In the genomic region with DNA sequence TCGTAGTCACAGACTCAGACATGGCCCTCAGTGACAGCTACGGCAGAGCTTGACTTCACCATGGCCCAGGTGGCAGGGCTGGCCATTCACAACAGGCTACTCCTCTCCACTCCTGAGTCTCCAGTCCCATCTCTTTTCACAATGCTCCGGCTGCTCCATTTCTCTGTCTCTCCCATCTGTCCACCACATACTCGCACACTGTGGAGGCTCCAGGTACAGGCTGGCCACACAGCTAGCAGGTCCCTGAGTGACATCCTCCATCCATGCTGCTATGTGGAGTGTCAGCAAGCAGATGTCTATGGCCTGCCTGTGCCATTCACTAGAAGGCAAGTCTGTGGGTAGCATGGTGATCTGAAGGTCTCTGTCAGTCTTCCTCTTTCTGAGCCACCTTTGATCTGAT, we compare ENCODE assay signal across 26 mouse cellular contexts. TPM values are rescaled to one million over a fixed set of nuclear protein-coding genes. Genes with fewer than 3 reads are reported as not detected.
DNase-seq lines count a peak whose midpoint lies in the region; TF ChIP-seq lines count a peak whose summit lies in the region.
"Had no signal": no experiment of that assay in that cellular context is flagged by ENCODE, and none has a peak within 500 bp of the region (broad histone marks: within the 10 kb centered on the region; RNA-seq: fewer than 3 reads in every experiment).

No protein-coding gene starts in this region.

- no peaks in the 10 kb centered on the region for H3K27me3 ChIP-seq in cerebellum, adult 2 months (ENCODE audit: control insufficient read depth, insufficient read depth, low read length)
- H3K27me3 ChIP-seq: CH12.LX; embryonic facial prominence, embryonic 15.5 days; forebrain, embryonic 12.5 days; heart, embryonic 13.5 days; kidney, embryonic 15.5 days; limb, embryonic 12.5 days; neural tube, embryonic 13.5 days; Patski had no signal

- peaks cover 10% of the 10 kb centered on the region for H3K4me1 ChIP-seq in cerebellum, adult 2 months (ENCODE audit: control insufficient read depth, insufficient read depth, low read length)
- H3K4me1 ChIP-seq: embryonic facial prominence, embryonic 10.5 days; embryonic facial prominence, embryonic 15.5 days; forebrain, embryonic 12.5 days; kidney, embryonic 15.5 days; limb, embryonic 12.5 days had no signal

- no peak overlapping the region for H3K4me3 ChIP-seq in cerebellum, adult 2 months (replicated peaks; ENCODE audit: insufficient read depth, low read depth, low read length)
- H3K4me3 ChIP-seq: embryonic facial prominence, embryonic 10.5 days; embryonic facial prominence, embryonic 15.5 days; forebrain, embryonic 12.5 days; heart, embryonic 13.5 days; kidney, embryonic 15.5 days; layer of hippocampus, adult 2 months; limb, embryonic 12.5 days; neural tube, embryonic 13.5 days had no signal

- intact Hi-C loops in left cerebral cortex, postnatal 4 days (cut with DNase I): loop anchor here (10.0 kb wide), 1 partner anchor 1962 kb away; no protein-coding TSS in a partner anchor
- intact Hi-C loops in left cerebral cortex, postnatal 10 days (cut with DNase I): no loop called here
- intact Hi-C loops in heart, postnatal 10 days (cut with DNase I): no loop called here

- WGBS in cerebellum, adult 2 months: 19% methylated on average over 4 of the region's 4 CpGs

- no peak for TF ChIP-seq POLR2A in cerebellum, adult 2 months (IDR thresholded peaks at IDR 0.05; ENCODE audit: borderline replicate concordance, insufficient read depth, low read length)

- TF ChIP-seq CTCF in cerebellum, adult 2 months (IDR thresholded peaks at IDR 0.05; ENCODE audit: borderline replicate concordance, insufficient read depth, low read depth, low read length): no peak

- DNase-seq in left cerebral cortex, postnatal 4 days: peak; percentile 14
- DNase-seq in left cerebral cortex, postnatal 10 days (ENCODE audit: extremely low spot score in 1 of 2, low spot score in 2 of 2): no peak
- peak; percentile 43 for DNase-seq in brain, adult 2 months (ENCODE audit: low read depth, low spot score)
- DNase-seq in cerebellum, adult 2 months: peak; percentile 32 to 40
- DNase-seq in cerebellum, postnatal 14 days: peak; percentile 22 to 25
- no peak for DNase-seq in heart, postnatal 10 days
- no peak for DNase-seq in embryo, embryonic 11 days
- no peak for DNase-seq in urinary bladder, postnatal 14 days (ENCODE audit: low spot score)
- DNase-seq: adrenal gland, postnatal 10 days; forebrain, postnatal 0 days; heart, postnatal 14 days; kidney, adult 11 months; kidney, postnatal 25 days; lung, postnatal 36 days; right cerebral cortex, postnatal 4 days; thymus, postnatal 4 days had no signal

- peak overlapping the region; percentile 46 for H3K27ac ChIP-seq in cerebellum, adult 2 months (ENCODE audit: insufficient read depth, low read length)
- H3K27ac ChIP-seq: embryonic facial prominence, embryonic 10.5 days; embryonic facial prominence, embryonic 15.5 days; forebrain, embryonic 12.5 days; heart, embryonic 13.5 days; kidney, embryonic 15.5 days; layer of hippocampus, adult 2 months; limb, embryonic 12.5 days; neural tube, embryonic 13.5 days had no signal

RNA-seq across cellular contexts. Expression of a gene that starts 29.5 kb away (rescaled TPM):
- 10 to 100 TPM; 61.4 to 70.6 TPM for total RNA-seq in left cerebral cortex, postnatal 4 days (2021)
- total RNA-seq in left cerebral cortex, postnatal 10 days (2021): 10 to 100 TPM; 72.3 to 72.7 TPM
- 31.5 and 31.8 TPM in 2 replicates for polyA plus RNA-seq in cerebellum, adult 2 months (2012; rRNA removed)
- total RNA-seq in heart, postnatal 10 days (2021): 10 to 100 TPM; 26.9 to 27.4 TPM

RNA-seq across cellular contexts. Expression of a gene that starts 39.7 kb away (rescaled TPM):
- 10 to 100 TPM; 20.7 to 25.3 TPM for total RNA-seq in left cerebral cortex, postnatal 4 days (2021)
- 10 to 100 TPM; 19.3 to 21.2 TPM for total RNA-seq in left cerebral cortex, postnatal 10 days (2021)
- polyA plus RNA-seq in cerebellum, adult 2 months (2012; rRNA removed): 19.3 and 23.5 TPM in 2 replicates
- 1 to 10 TPM; 8.2 to 9.7 TPM for total RNA-seq in heart, postnatal 10 days (2021)

Comparison
In these comparisons a context has a peak if more than half of its experiments do, and no peak if none do; other contexts are left out.
1. DNase-seq: peak in left cerebral cortex, postnatal 4 days (single experiment), brain, adult 2 months (single experiment), cerebellum, adult 2 months (2 of 2) and cerebellum, postnatal 14 days (2 of 2); none in left cerebral cortex, postnatal 10 days (0 of 2), heart, postnatal 10 days (0 of 2), embryo, embryonic 11 days (single experiment) and urinary bladder, postnatal 14 days (single experiment).